Mouse (Mus musculus) limb, embryonic 13.5 days (tissue): ENCODE measurements at regions not wholly inside any gene's neighbourhood (a gene's known extent, or its start where the extent isn't known, plus 50 kb on each side); places are given as distances from the start of the nearest gene placed in this dataset.

Source experiments
- ATAC-seq: fragments of 200-750 bp; cut with Nextera tagmentation; 2 replicates; pipeline ENCODE4 v1.8.0; 2017; ENCODE audit warnings: low read depth, moderate number of reproducible peaks, moderate TSS enrichment; ENCODE audit not compliant: low FRiP score
- H3K27ac ChIP-seq: fragments of 300-500 bp; sonication (generic); 2 replicates; pipeline ENCODE4 v1.5.1; 2015; ENCODE audit warnings: inconsistent platforms, mild to moderate bottlenecking, moderate library complexity
- H3K27me3 ChIP-seq: fragments of 300-500 bp; sonication (generic); 2 replicates; pipeline ENCODE4 v1.6.1; 2015; ENCODE audit warnings: mild to moderate bottlenecking, inconsistent platforms
- H3K36me3 ChIP-seq: fragments of 300-500 bp; sonication (generic); 2 replicates; pipeline ENCODE4 v1.6.1; 2015; ENCODE audit warnings: inconsistent platforms, mild to moderate bottlenecking, moderate library complexity
- H3K4me1 ChIP-seq: fragments of 300-500 bp; sonication (generic); 2 replicates; pipeline ENCODE4 v1.6.1; 2015; ENCODE audit warnings: inconsistent platforms
- H3K4me2 ChIP-seq: fragments of 300-500 bp; sonication (generic); replicated peaks from 2 replicates; pipeline ENCODE4 v1.6.1; 2015; ENCODE audit warnings: inconsistent platforms, mild to moderate bottlenecking, moderate library complexity
- H3K4me3 ChIP-seq: fragments of 300-500 bp; sonication (generic); 2 replicates; pipeline ENCODE4 v1.5.1; 2015; ENCODE audit warnings: moderate library complexity, mild to moderate bottlenecking, inconsistent platforms
- H3K9ac ChIP-seq: fragments of 300-500 bp; sonication (generic); 2 replicates; pipeline ENCODE4 v1.6.1; 2015; ENCODE audit warnings: mild to moderate bottlenecking, inconsistent platforms
- H3K9me3 ChIP-seq: fragments of 300-500 bp; sonication (generic); 2 replicates; pipeline ENCODE4 v1.6.1; 2016; ENCODE audit warnings: inconsistent platforms
- WGBS: fragments of 180-500 bp; shearing (Covaris S2); methylation state at CpG from one replicate; pipeline ENCODE4 v1.1.7; 2015; 5-methylcytosine and 5-hydroxymethylcytosine counted together

DNA sequence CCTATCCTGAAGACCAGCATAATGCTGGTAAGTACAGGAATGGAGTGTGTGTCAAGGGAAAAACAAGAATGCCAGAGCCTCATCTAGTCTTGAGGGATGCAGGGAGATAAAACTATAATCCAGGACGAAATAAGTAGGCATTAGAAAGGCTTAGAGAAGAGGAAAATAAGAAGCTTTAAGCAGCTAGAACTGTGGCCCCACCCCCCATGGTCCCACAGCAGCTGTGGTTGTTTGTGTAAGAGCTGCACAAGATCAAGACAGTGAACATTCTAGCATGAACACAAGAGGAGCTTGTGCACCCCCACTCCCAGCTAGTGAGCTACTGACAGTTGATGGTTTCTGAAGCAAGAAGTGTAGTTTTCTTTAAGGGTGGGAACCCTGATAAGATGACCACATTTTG, 315.9 kb downstream of the Tmem135 start:
- ATAC-seq, result no peak
- Histone ChIP-seq H3K36me3 (no peaks in the 10 kb centered on the region), H3K9me3 (no peaks in the 10 kb centered on the region), H3K27me3 (no peaks in the 10 kb centered on the region), H3K27ac (no peak overlapping the region), H3K4me1 (no peaks in the 10 kb centered on the region), H3K4me3 (no peak overlapping the region), H3K9ac (no peak overlapping the region), H3K4me2 (no peak overlapping the region)
- WGBS, result 38% methylated on average over 1 of the region's 1 CpGs

DNA sequence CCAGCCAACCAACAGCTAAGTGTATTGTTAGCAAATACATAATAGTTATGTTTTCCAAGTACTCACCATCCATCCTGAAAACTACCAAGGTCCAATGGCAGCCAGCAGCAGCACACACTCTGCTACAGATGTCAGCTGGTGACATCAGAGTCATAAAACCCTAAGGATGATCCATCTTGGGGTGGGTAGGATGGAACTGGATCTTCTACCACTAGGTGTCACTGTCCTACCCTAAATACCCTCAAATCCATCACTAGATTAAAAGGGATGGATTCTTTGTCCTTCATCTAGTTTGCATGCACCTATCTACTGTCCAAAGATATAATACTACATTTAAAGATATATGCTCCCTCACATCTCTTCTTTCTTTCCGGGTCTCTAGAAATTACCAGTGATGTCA, 317.7 kb downstream of the Tmem135 start:
- 70% methylated on average over 1 of the region's 1 CpGs for WGBS
- no peaks in the 10 kb centered on the region for H3K4me1 ChIP-seq
- H3K4me2 ChIP-seq, result no peak overlapping the region
- ATAC-seq, result no peak
- no peak overlapping the region for H3K9ac ChIP-seq
- H3K36me3 ChIP-seq, result no peaks in the 10 kb centered on the region
- H3K27ac ChIP-seq, result no peak overlapping the region
- no peaks in the 10 kb centered on the region for H3K9me3 ChIP-seq
- H3K4me3 ChIP-seq, result no peak overlapping the region
- no peaks in the 10 kb centered on the region for H3K27me3 ChIP-seq

DNA sequence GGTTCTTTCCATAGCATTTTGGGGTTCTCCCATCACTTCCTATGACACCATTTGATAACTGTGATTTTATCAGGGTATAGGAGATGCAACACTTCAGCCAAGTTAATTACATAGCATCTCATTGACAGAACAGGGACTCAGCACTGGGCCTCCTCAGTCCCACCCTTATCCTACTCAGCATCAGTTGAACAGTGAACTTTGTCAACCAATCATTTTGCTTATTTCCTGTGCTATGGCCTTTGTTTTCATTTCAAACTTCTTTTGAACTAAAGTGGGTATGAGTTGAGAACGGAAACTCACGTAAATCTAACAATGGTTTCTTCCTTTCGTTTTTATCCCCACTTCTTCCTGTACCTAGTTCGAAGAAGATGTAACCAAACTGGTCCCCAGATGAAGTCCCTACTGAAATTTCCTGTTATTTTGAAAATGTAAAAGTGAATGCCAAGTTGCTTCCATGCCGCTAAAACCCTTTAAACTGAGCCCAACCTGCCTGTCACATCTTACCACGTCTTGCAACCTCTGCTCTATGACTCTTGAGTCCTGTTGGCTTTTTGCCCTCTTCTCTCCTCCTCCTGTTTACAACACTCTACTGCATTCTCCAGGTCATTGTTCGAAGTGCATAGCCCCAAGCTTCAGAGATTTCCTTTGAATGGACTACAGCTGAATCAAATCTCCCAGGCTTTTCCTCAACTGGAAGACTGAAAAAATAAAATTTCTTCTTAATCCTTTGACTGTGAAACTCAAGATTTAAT, 329.9 kb downstream of the Tmem135 start:
- no peak overlapping the region for H3K4me2 ChIP-seq
- no peak overlapping the region for H3K4me3 ChIP-seq
- H3K27me3 ChIP-seq, result no peaks in the 10 kb centered on the region
- no peak overlapping the region for H3K9ac ChIP-seq
- H3K36me3 ChIP-seq, result no peaks in the 10 kb centered on the region
- H3K9me3 ChIP-seq, result no peaks in the 10 kb centered on the region
- no peaks in the 10 kb centered on the region for H3K4me1 ChIP-seq
- H3K27ac ChIP-seq, result no peak overlapping the region
- no peak for ATAC-seq
- 84% methylated on average over 7 of the region's 7 CpGs for WGBS

DNA sequence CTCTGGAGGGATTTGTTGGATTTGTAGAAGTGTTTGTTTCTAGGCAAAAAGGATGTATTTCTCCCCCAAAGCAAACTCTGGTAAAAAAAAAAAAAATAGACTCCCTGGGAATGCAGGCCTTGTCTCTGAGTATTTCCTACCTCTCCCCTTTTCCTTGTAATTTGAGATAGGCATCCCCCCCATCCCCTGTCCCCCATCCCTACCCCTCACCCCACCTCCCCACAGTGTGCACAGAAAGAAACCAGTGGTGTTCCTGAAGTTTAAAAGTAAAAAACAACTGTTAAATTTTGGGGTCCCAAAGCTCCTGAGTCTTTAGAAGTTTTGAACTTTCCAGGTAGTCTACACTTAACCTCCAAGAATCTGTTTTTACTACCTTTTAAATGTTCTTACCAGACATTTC, 334.0 kb downstream of the Tmem135 start:
- no peaks in the 10 kb centered on the region for H3K27me3 ChIP-seq
- H3K4me2 ChIP-seq, result no peak overlapping the region
- H3K4me3 ChIP-seq, result no peak overlapping the region
- H3K36me3 ChIP-seq, result no peaks in the 10 kb centered on the region
- H3K9ac ChIP-seq, result no peak overlapping the region
- no peaks in the 10 kb centered on the region for H3K9me3 ChIP-seq
- ATAC-seq, result peak; percentile 85
- no peaks in the 10 kb centered on the region for H3K4me1 ChIP-seq
- no peak overlapping the region for H3K27ac ChIP-seq

DNA sequence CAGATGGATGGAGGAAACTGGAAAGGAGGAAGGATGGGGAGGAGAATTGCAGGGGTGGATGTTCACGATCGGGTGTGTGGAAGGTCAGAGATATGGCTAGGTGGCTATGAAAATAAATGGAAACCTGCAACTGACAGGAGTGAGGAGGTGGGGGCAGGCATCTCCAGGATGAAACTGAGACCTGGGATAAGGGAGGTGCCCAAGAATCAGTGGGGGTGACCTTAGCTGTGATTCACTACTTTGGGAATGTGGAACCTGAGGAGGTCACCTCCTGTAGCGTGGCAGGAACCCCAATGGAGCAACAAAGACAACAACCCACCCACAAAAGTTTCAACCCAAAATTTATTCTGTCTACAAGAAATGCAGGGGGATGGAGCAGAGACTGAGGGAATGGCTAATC, 339.6 kb downstream of the Tmem135 start:
- H3K4me1 ChIP-seq, result no peaks in the 10 kb centered on the region
- H3K9me3 ChIP-seq, result no peaks in the 10 kb centered on the region
- H3K4me2 ChIP-seq, result no peak overlapping the region
- ATAC-seq, result no peak
- no peaks in the 10 kb centered on the region for H3K27me3 ChIP-seq
- H3K36me3 ChIP-seq, result no peaks in the 10 kb centered on the region
- no peak overlapping the region for H3K27ac ChIP-seq
- WGBS, result 88% methylated on average over 3 of the region's 3 CpGs
- no peak overlapping the region for H3K4me3 ChIP-seq
- H3K9ac ChIP-seq, result no peak overlapping the region

DNA sequence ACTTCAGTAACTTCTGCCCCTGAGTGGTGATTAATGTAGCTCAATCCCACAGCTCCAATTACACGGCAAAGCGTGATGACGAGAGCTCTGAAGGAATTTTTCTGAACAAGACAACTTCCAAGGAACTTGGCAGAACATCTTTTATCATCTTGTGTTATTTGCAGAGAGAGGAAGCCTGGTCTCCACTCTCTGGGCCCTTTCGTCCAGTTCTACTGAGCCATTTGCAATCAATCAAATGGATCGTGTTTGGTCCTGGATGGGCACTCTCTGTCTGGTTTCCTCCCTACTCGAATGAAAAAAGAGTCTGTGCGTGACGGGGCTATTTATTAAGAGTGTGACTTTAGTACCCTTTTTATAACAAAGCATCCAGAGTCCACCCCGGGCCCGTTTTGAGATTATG, 340.4 kb downstream of the Tmem135 start:
- ATAC-seq, result no peak

DNA sequence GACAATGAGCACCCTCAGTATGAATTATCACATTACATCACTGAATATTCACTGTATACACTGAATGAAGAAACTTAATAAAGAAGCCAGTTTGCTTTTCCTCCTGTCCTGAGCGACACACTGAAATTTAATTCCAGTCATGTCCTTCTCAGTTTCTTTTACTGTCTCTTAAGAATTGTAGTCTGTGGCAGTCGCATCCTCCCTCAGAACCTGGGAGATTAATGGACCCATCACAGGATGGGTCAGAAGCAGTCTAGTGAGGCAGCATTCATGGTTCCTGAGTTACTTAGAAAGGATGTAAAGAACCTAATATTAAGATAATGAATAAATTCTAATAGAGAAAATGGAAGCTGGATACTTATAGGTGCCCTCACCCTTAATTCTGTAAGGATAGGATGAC, 349.5 kb downstream of the Tmem135 start:
- Histone ChIP-seq H3K27ac (no peak overlapping the region), H3K36me3 (no peaks in the 10 kb centered on the region), H3K4me1 (no peaks in the 10 kb centered on the region), H3K9ac (no peak overlapping the region), H3K4me2 (no peak overlapping the region), H3K9me3 (no peaks in the 10 kb centered on the region), H3K27me3 (no peaks in the 10 kb centered on the region), H3K4me3 (no peak overlapping the region)
- WGBS, result 78% methylated on average over 2 of the region's 2 CpGs
- ATAC-seq, result no peak

More for the DNA sequence above, 340.4 kb downstream of the Tmem135 start:
- Histone ChIP-seq H3K27me3 (no peaks in the 10 kb centered on the region), H3K9me3 (no peaks in the 10 kb centered on the region), H3K9ac (no peak overlapping the region), H3K4me1 (no peaks in the 10 kb centered on the region), H3K36me3 (no peaks in the 10 kb centered on the region), H3K4me2 (no peak overlapping the region), H3K27ac (no peak overlapping the region), H3K4me3 (no peak overlapping the region)
- WGBS, result 66% methylated on average over 10 of the region's 10 CpGs

DNA sequence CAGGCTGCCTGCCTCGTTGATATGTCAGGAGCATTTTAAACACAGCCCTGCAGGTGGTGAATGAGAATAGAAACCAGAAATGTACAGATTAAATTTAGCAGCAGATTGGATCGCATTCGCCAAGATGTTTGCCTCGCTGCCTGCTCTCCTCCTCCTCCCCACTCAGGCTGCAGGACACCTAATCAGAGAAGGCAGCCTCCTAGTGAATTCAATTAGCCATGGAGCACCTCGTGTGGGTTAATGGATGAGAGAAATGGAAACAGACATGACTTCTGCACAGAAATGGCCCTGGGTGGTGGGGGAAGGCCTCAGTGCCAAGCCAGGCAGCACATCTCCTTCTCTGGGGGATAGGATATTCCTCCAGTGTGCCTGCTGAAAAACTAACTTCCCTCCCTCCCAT, 352.8 kb downstream of the Tmem135 start:
- Histone ChIP-seq H3K9ac (no peak overlapping the region), H3K27ac (no peak overlapping the region), H3K36me3 (no peaks in the 10 kb centered on the region), H3K4me1 (no peaks in the 10 kb centered on the region), H3K27me3 (no peaks in the 10 kb centered on the region), H3K9me3 (no peaks in the 10 kb centered on the region), H3K4me2 (no peak overlapping the region), H3K4me3 (no peak overlapping the region)
- WGBS, result 54% methylated on average over 5 of the region's 5 CpGs
- no peak for ATAC-seq

DNA sequence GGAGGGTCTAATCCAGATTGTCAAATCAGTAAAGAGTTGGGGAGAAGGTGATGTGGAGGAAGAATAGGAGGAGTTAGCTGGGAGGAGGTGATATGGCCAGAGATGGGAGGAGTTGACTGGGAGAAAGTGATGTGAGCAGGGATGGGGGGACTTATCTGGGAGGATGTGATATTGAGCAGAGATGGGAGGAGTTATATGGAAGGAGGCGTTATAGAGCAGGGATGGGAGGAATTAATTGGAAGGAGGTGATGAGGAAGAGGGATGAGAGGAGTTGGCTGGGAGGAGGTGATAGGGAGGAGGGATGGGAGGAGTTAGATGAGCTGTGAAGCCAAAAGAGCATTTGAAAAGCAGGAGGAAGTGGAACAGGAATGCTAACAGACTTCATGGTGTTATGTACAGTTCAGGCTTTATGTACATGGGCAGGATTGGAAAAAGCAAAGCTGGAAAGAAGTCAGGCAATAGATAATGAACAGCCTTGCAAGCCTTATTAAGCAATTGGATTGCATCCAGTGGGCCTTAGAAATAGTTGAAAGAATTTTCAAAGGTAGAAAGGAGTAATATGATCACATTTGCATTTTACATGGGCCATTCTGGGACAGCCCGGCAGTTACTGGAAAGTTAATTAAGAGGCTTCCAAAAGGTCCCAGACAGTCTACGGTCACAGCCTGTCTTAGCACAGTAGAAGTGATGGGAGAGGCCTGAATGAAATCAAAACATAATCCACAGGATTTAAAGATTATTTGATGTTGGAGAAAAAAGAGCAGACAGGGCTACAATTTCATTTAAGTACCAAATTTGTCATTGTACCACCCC, 357.4 kb downstream of the Tmem135 start:
- Histone ChIP-seq H3K9ac (no peak overlapping the region), H3K36me3 (no peaks in the 10 kb centered on the region), H3K4me2 (no peak overlapping the region), H3K4me1 (no peaks in the 10 kb centered on the region), H3K27me3 (no peaks in the 10 kb centered on the region), H3K27ac (no peak overlapping the region), H3K9me3 (no peaks in the 10 kb centered on the region), H3K4me3 (no peak overlapping the region)
- 70% methylated on average over 3 of the region's 3 CpGs for WGBS
- no peak for ATAC-seq

DNA sequence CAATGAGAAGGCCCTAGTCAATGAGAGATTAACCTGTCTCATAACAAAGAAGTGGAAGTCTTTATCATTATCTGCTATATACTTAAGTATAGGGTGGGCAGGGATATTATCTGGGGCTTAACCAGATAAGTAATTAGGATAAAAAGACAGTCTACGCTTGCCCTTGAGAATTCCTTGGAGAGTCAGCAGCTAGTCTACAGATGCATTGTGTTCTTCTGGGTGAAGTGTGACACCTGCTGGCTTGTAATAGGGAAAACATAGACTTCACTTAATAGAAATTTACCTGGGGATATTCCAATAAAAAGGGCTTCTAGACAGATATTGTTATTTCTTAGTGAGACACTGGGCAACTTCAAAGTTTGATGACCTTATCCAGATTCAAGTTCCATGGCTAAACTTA, 361.0 kb downstream of the Tmem135 start:
- Histone ChIP-seq H3K27ac (no peak overlapping the region), H3K4me1 (0 out of 2 replicates have a peak, but pooled peaks cover 6% of the 10 kb centered on the region), H3K36me3 (no peaks in the 10 kb centered on the region), H3K4me3 (no peak overlapping the region), H3K4me2 (no peak overlapping the region), H3K27me3 (no peaks in the 10 kb centered on the region), H3K9ac (no peak overlapping the region), H3K9me3 (no peaks in the 10 kb centered on the region)
- ATAC-seq, result no peak
- 78% methylated on average over 1 of the region's 1 CpGs for WGBS

DNA sequence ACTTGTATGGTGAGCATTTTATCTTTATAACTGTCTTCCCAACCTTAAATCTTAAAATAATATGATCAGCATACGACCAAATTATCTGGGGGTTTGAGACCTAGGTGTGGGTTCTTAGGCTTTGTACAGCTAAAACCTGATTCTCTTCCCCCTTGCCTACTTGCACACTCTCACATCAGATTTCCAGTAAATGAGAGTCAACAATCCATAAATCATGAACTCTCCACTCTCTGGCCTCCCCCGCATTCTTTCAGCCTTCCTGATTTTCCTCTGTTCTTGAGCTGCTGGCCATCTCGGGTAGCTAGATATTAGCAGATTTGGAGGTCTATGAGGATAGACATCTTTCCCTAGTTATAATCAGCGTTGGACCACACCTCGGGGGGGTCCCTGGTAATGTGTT, 362.7 kb downstream of the Tmem135 start:
- no peak overlapping the region for H3K4me2 ChIP-seq
- H3K27ac ChIP-seq, result no peak overlapping the region
- no peaks in the 10 kb centered on the region for H3K9me3 ChIP-seq
- no peak for ATAC-seq
- H3K4me3 ChIP-seq, result no peak overlapping the region
- H3K4me1 ChIP-seq, result 0 out of 2 replicates have a peak, but pooled peaks cover 6% of the 10 kb centered on the region
- no peaks in the 10 kb centered on the region for H3K27me3 ChIP-seq
- no peaks in the 10 kb centered on the region for H3K36me3 ChIP-seq
- no peak overlapping the region for H3K9ac ChIP-seq
- 68% methylated on average over 5 of the region's 5 CpGs for WGBS

DNA sequence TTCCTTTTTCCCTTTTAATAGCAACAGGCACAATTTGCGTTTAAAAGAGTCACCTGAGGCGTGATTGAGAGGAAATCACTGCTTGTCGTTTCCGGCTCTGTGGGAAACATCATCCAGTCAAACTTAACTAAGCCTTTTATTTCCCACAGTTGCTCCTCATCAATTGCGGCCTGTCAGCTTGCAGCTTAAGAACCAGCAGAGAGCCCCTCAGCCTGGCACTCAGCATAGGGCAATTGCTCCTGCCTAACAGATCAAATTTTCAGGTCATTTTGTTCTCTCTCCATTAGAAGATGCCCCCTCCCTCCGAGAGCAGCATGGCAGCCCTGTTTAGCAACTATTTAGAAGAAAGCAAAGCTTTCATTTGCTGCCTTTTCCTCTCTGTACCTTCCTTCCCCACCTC, 363.9 kb downstream of the Tmem135 start:
- H3K27me3 ChIP-seq, result no peaks in the 10 kb centered on the region
- H3K36me3 ChIP-seq, result no peaks in the 10 kb centered on the region
- H3K27ac ChIP-seq, result no peak overlapping the region
- WGBS, result 14% methylated on average over 6 of the region's 6 CpGs
- H3K9me3 ChIP-seq, result no peaks in the 10 kb centered on the region
- no peak overlapping the region for H3K4me2 ChIP-seq
- no peak overlapping the region for H3K4me3 ChIP-seq
- ATAC-seq, result no peak
- H3K4me1 ChIP-seq, result 0 out of 2 replicates have a peak, but pooled peaks cover 6% of the 10 kb centered on the region
- no peak overlapping the region for H3K9ac ChIP-seq
